ENCODE assay signal across 8 mouse cellular contexts in the genomic region with DNA sequence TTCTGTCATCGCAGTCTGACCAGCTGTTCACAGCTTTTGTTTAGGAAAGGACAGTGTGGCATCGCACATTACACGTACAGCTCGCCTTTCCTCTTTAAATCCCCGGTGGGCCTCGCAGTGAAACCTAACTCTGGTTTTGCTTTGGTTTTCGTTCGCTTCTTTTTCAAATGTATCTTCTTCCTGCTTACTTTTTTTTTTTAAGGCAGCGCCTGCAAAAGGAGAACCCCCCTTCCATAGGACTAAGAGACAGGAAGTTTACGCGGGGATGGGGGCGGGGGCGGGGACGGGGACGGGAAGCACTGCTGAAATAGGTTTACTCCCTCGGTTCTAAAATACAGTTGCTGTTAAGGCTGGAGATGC. TPM values are rescaled to one million over a fixed set of nuclear protein-coding genes. Genes with fewer than 3 reads are reported as not detected.
DNase-seq lines count a peak whose midpoint lies in the region; ATAC-seq lines count a peak whose summit lies in the region.

No protein-coding gene starts in this region.

- H3K9ac ChIP-seq in liver, embryonic 16.5 days (ENCODE audit: low read depth, low read length): peak overlapping the region; percentile 12; the same call in 1 of the 2 replicates
- no peak overlapping the region; the same call in 1 of the 2 replicates for H3K9ac ChIP-seq in neural tube, embryonic 14.5 days (replicated peaks; ENCODE audit: low read depth, low read length)

- peak; percentile 60 for ATAC-seq in liver, embryonic 16.5 days (ENCODE audit: low read depth)
- peak; percentile 84 for ATAC-seq in neural tube, embryonic 14.5 days (ENCODE audit: low read depth)
- ATAC-seq in monocyte, adult 5-6 weeks (replicated peaks; ENCODE audit: insufficient number of reproducible peaks, low FRiP score, low TSS enrichment, poor library complexity, severe bottlenecking): no peak

- peak overlapping the region; percentile 62 for H3K27ac ChIP-seq in brown adipose tissue, adult 24 weeks (replicated peaks; ENCODE audit: low read depth, low read length)
- H3K27ac ChIP-seq in liver, embryonic 16.5 days (ENCODE audit: low read length): peak overlapping the region; percentile 39
- H3K27ac ChIP-seq in neural tube, embryonic 14.5 days (ENCODE audit: low read depth, low read length): peak overlapping the region; percentile 23; the same call in 1 of the 2 replicates

- H3K4me3 ChIP-seq in brown adipose tissue, adult 24 weeks (ENCODE audit: insufficient read depth, low read depth, low read length): peak overlapping the region; percentile 59
- H3K4me3 ChIP-seq in liver, embryonic 16.5 days (ENCODE audit: low read depth, low read length): peak overlapping the region; percentile 38
- H3K4me3 ChIP-seq in neural tube, embryonic 14.5 days (ENCODE audit: low read depth, low read length): peak overlapping the region; percentile 37

- no peaks in the 10 kb centered on the region for H3K4me1 ChIP-seq in brown adipose tissue, adult 24 weeks (ENCODE audit: control insufficient read depth, insufficient read depth, insufficient read length, low read length)
- no peaks in the 10 kb centered on the region for H3K4me1 ChIP-seq in liver, embryonic 16.5 days (ENCODE audit: control insufficient read depth, low read depth, low read length)
- H3K4me1 ChIP-seq in neural tube, embryonic 14.5 days (ENCODE audit: control insufficient read depth, insufficient read depth, low read length): no peaks in the 10 kb centered on the region

- WGBS in liver, embryonic 16.5 days (ENCODE audit: insufficient replicate concordance): 12% methylated on average over 16 of the region's 16 CpGs
- 14% methylated on average over 16 of the region's 16 CpGs for WGBS in neural tube, embryonic 14.5 days

- peak overlapping the region; percentile 40 for H3K4me2 ChIP-seq in liver, embryonic 16.5 days (ENCODE audit: low read depth, low read length)
- peak overlapping the region; percentile 40 for H3K4me2 ChIP-seq in neural tube, embryonic 14.5 days (ENCODE audit: low read depth, low read length)

- DNase-seq in ovary, postnatal 10 days (ENCODE audit: low spot score): peak; percentile 17
- DNase-seq in ovary, postnatal 14 days (ENCODE audit: low spot score): no peak
- DNase-seq in heart, adult 18-20 months: peak; percentile 47 to 68
- peak; percentile 30 for DNase-seq in kidney, adult 9 months

- H3K27me3 ChIP-seq in liver, embryonic 16.5 days (ENCODE audit: control insufficient read depth, insufficient read depth, low read depth, low read length): no peaks in the 10 kb centered on the region
- no peaks in the 10 kb centered on the region for H3K27me3 ChIP-seq in neural tube, embryonic 14.5 days (ENCODE audit: control insufficient read depth, insufficient read depth, low read length)

- no peaks in the 10 kb centered on the region for H3K36me3 ChIP-seq in liver, embryonic 16.5 days (ENCODE audit: control insufficient read depth, insufficient read depth)
- H3K36me3 ChIP-seq in neural tube, embryonic 14.5 days (ENCODE audit: control insufficient read depth, insufficient read depth, low read length): no peaks in the 10 kb centered on the region

- no peaks in the 10 kb centered on the region for H3K9me3 ChIP-seq in liver, embryonic 16.5 days (replicated peaks; ENCODE audit: control insufficient read depth, low read length)
- no peaks in the 10 kb centered on the region for H3K9me3 ChIP-seq in neural tube, embryonic 14.5 days (ENCODE audit: control insufficient read depth, low read length)

RNA-seq across cellular contexts. Expression of a gene that starts 12.0 kb away (rescaled TPM):
- polyA plus RNA-seq in brown adipose tissue, adult 24 weeks (2012; ENCODE audit: insufficient read depth, insufficient read length, missing spikeins): 11.9 and 29.4 TPM in 2 replicates
- 10 to 100 TPM; 24.4 to 32.2 TPM for total RNA-seq in heart, adult 18-20 months (2021)
- polyA plus RNA-seq in liver, embryonic 16.5 days (2015; fragmentation: Nextera tagmentation; extraction: Ambion mirVana): 184 and 192 TPM in 2 replicates
- 30.1 and 40.3 TPM in 2 replicates for polyA plus RNA-seq in neural tube, embryonic 14.5 days (2014; fragmentation: Nextera tagmentation; extraction: Ambion mirVana)
- total RNA-seq in monocyte, adult 5-6 weeks (2017): 6.2 to 42.4 TPM (median 34.1 TPM) in 3 replicates
